Mouse (Mus musculus) hindbrain, embryonic 11.5 days (tissue): ENCODE data around the gene Dusp12. TPM values are rescaled to one million over a fixed set of nuclear protein-coding genes. Genes with fewer than 3 reads are reported as not detected.

ENCODE experiments used
- ATAC-seq: fragments of 200-750 bp; cut with Nextera tagmentation; 2 replicates; pipeline ENCODE4 v1.8.0; 2017; ENCODE audit warnings: mild to moderate bottlenecking, moderate TSS enrichment, moderate library complexity; ENCODE audit not compliant: low FRiP score
- DNase-seq: peaks from one replicate; pipeline ENCODE4 v3.0.0-alpha.2; 2015; ENCODE audit warnings: low spot score
- H3K27ac ChIP-seq: fragments of 300-500 bp; sonication (generic); 2 replicates; pipeline ENCODE4 v1.5.1; 2014; ENCODE audit warnings: mild to moderate bottlenecking, low read depth, low read length
- H3K27me3 ChIP-seq: fragments of 300-500 bp; sonication (generic); 2 replicates; pipeline ENCODE4 v1.6.1; 2014; ENCODE audit warnings: mild to moderate bottlenecking, low read length, moderate library complexity, mixed read lengths; ENCODE audit not compliant: control insufficient read depth, insufficient read depth
- H3K36me3 ChIP-seq: fragments of 300-500 bp; sonication (generic); 2 replicates; pipeline ENCODE4 v1.6.1; 2014; ENCODE audit warnings: mild to moderate bottlenecking, low read length, moderate library complexity, mixed read lengths; ENCODE audit not compliant: control insufficient read depth, insufficient read depth
- H3K4me1 ChIP-seq: fragments of 300-500 bp; sonication (generic); replicated peaks from 2 replicates; pipeline ENCODE4 v1.6.1; 2014; ENCODE audit warnings: low read length, mixed read lengths; ENCODE audit not compliant: control insufficient read depth, insufficient read depth
- H3K4me2 ChIP-seq: fragments of 300-500 bp; sonication (generic); replicated peaks from 2 replicates; pipeline ENCODE4 v1.6.1; 2014; ENCODE audit warnings: mild to moderate bottlenecking, low read depth, low read length
- H3K4me3 ChIP-seq: fragments of 300-500 bp; sonication (generic); 2 replicates; pipeline ENCODE4 v1.5.1; 2014; ENCODE audit warnings: low read depth, low read length
- H3K9ac ChIP-seq: fragments of 300-500 bp; sonication (generic); 2 replicates; pipeline ENCODE4 v1.6.1; 2014; ENCODE audit warnings: low read depth, low read length
- H3K9me3 ChIP-seq: fragments of 300-500 bp; sonication (generic); 2 replicates; pipeline ENCODE4 v1.6.1; 2016; ENCODE audit warnings: low read length; ENCODE audit not compliant: control insufficient read depth
- WGBS: fragments of 180-500 bp; shearing (Covaris S2); extraction: QIAGEN DNeasy Blood & Tissue Kit; methylation state at CpG from one replicate; pipeline ENCODE4 v1.1.7; 2014; 5-methylcytosine and 5-hydroxymethylcytosine counted together
- polyA plus RNA-seq: library from polyadenylated mRNA; unstranded; fragments of >200 nt; fragmentation: Nextera tagmentation; extraction: Ambion mirVana; gene quantifications from 2 replicates; pipeline ENCODE4 v1.2.1, GENCODE M21; 2014

Gene Dusp12
- polyA plus RNA-seq, 1 experiment from 2014 or later: 33.2 TPM

- Histone ChIP-seq H3K27me3 (no peaks in the 10 kb centered on the region), H3K9me3 (no peaks in the 10 kb centered on the region), H3K36me3 (no peaks in the 10 kb centered on the region), H3K4me1 (no peaks in the 10 kb centered on the region), H3K4me3 (no peak overlapping the region), H3K27ac (no peak overlapping the region), H3K4me2 (no peak overlapping the region), H3K9ac (no peak overlapping the region)
- DNase-seq: no peak
- ATAC-seq: no peak
- 89% methylated on average over 6 of the region's 6 CpGs for WGBS
Observed at GRCm38 (mm10) chr1:170924485-170924884, 39.1 kb upstream of the Dusp12 start.

GRCm38 (mm10) chr1:170919308-170919707 is 34.0 kb upstream of the Dusp12 start:
- H3K9ac ChIP-seq: no peak overlapping the region
- H3K9me3 ChIP-seq: no peaks in the 10 kb centered on the region
- H3K27ac ChIP-seq: no peak overlapping the region
- no peaks in the 10 kb centered on the region for H3K36me3 ChIP-seq
- 93% methylated on average over 8 of the region's 8 CpGs for WGBS
- no peak overlapping the region for H3K4me3 ChIP-seq
- H3K27me3 ChIP-seq: no peaks in the 10 kb centered on the region
- no peak overlapping the region for H3K4me2 ChIP-seq
- no peaks in the 10 kb centered on the region for H3K4me1 ChIP-seq
- ATAC-seq (no peak), DNase-seq (no peak)

- WGBS: 83% methylated on average over 5 of the region's 5 CpGs
- Histone ChIP-seq H3K4me1 (no peaks in the 10 kb centered on the region), H3K27me3 (no peaks in the 10 kb centered on the region), H3K9ac (no peak overlapping the region), H3K4me2 (no peak overlapping the region), H3K4me3 (no peak overlapping the region), H3K9me3 (no peaks in the 10 kb centered on the region), H3K36me3 (no peaks in the 10 kb centered on the region), H3K27ac (no peak overlapping the region)
- DNase-seq (no peak), ATAC-seq (no peak)
Observed at GRCm38 (mm10) chr1:170915657-170916056, 30.3 kb upstream of the Dusp12 start.

- DNase-seq (no peak), ATAC-seq (no peak)
- Histone ChIP-seq H3K9ac (no peak within 1 kb of the TSS), H3K4me3 (no peak within 1 kb of the TSS), H3K36me3 (no peaks in the 10 kb centered on the region), H3K27me3 (peaks cover 13% of the 10 kb centered on the region), H3K27ac (no peak within 1 kb of the TSS), H3K4me1 (0 out of 2 replicates have a peak, but pooled peaks cover 4% of the 10 kb centered on the region), H3K9me3 (no peaks in the 10 kb centered on the region), H3K4me2 (no peak within 1 kb of the TSS)
- 76% methylated on average over 5 of the region's 5 CpGs for WGBS
Observed at GRCm38 (mm10) chr1:170912891-170913615, 27.7 kb upstream of the Dusp12 start, which contains the start of gene Fcrlb. Gene Fcrlb (minus strand): TSS chr1:170912941.

GRCm38 (mm10) chr1:170911907-170912660 is 26.7 kb upstream of the Dusp12 start:
- DNase-seq (no peak), ATAC-seq (no peak)
- WGBS: 80% methylated on average over 11 of the region's 11 CpGs

GRCm38 (mm10) chr1:170908341-170908740 is 23.0 kb upstream of the Dusp12 start:
- Histone ChIP-seq H3K27ac (no peak overlapping the region), H3K36me3 (no peaks in the 10 kb centered on the region), H3K9me3 (no peaks in the 10 kb centered on the region), H3K9ac (no peak overlapping the region), H3K4me2 (peak overlapping the region; percentile 96), H3K27me3 (peaks cover 30% of the 10 kb centered on the region), H3K4me3 (peak overlapping the region; percentile 58), H3K4me1 (0 out of 2 replicates have a peak, but pooled peaks cover 6% of the 10 kb centered on the region)
- peak; percentile 71; the same call in 1 of the 2 replicates for ATAC-seq
- WGBS: 5% methylated on average over 21 of the region's 21 CpGs
- peak; percentile 51 for DNase-seq

More at GRCm38 (mm10) chr1:170911907-170912660, 26.7 kb upstream of the Dusp12 start:
- H3K27ac ChIP-seq: no peak overlapping the region
- H3K9ac ChIP-seq: no peak overlapping the region
- H3K36me3 ChIP-seq: no peaks in the 10 kb centered on the region
- H3K4me3 ChIP-seq: no peak overlapping the region
- peaks cover 22% of the 10 kb centered on the region for H3K27me3 ChIP-seq
- H3K4me1 ChIP-seq: 0 out of 2 replicates have a peak, but pooled peaks cover 6% of the 10 kb centered on the region
- no peak overlapping the region for H3K4me2 ChIP-seq
- no peaks in the 10 kb centered on the region for H3K9me3 ChIP-seq

- Histone ChIP-seq H3K27ac (no peak overlapping the region), H3K4me3 (peak overlapping the region; percentile 58), H3K9me3 (no peaks in the 10 kb centered on the region), H3K27me3 (peaks cover 30% of the 10 kb centered on the region), H3K9ac (peak overlapping the region; percentile 56), H3K4me1 (0 out of 2 replicates have a peak, but pooled peaks cover 6% of the 10 kb centered on the region), H3K36me3 (no peaks in the 10 kb centered on the region), H3K4me2 (peak overlapping the region; percentile 96)
- peak; percentile 87 for ATAC-seq
- under 1% methylated on average over 68 of the region's 71 CpGs for WGBS
- DNase-seq: peak; percentile 66
Observed at GRCm38 (mm10) chr1:170907456-170908191, 22.3 kb upstream of the Dusp12 start.

- Histone ChIP-seq H3K4me3 (peak overlapping the region; percentile 58), H3K4me1 (0 out of 2 replicates have a peak, but pooled peaks cover 6% of the 10 kb centered on the region), H3K9me3 (no peaks in the 10 kb centered on the region), H3K9ac (peak overlapping the region; percentile 56; the same call in 1 of the 2 replicates), H3K4me2 (peak overlapping the region; percentile 96), H3K36me3 (no peaks in the 10 kb centered on the region), H3K27ac (no peak overlapping the region), H3K27me3 (peaks cover 30% of the 10 kb centered on the region)
- ATAC-seq: no peak; the same call in 1 of the 2 replicates
- DNase-seq: no peak
- 22% methylated on average over 11 of the region's 11 CpGs for WGBS
Observed at GRCm38 (mm10) chr1:170907111-170907455, 21.7 kb upstream of the Dusp12 start.
